Mouse (Mus musculus): ENCODE results near the gene Kif2c.

Kif2c gene

GRCm38 (mm10) chr4:117136034-117136433 lies 46.4 kb downstream of the Kif2c start:
- DNase-seq (ENCODE audit: low spot score) = peak; percentile 60

GRCm38 (mm10) chr4:117134601-117134995 lies 47.8 kb downstream of the Kif2c start:
- no peak for DNase-seq (ENCODE audit: low spot score)

- peak; percentile 98 for DNase-seq (ENCODE audit: low spot score)
Measured at GRCm38 (mm10) chr4:117133817-117134600, 48.4 kb downstream of the Kif2c start, which contains the start of gene Plk3. TSS of gene Plk3 (minus strand) at chr4:117133963.

GRCm38 (mm10) chr4:117133366-117133796 lies 49.1 kb downstream of the Kif2c start:
- DNase-seq (ENCODE audit: low spot score) = no peak

- no peak for DNase-seq (ENCODE audit: low spot score)
Measured at GRCm38 (mm10) chr4:117132794-117133143, 49.7 kb downstream of the Kif2c start.

- DNase-seq (ENCODE audit: low spot score) = no peak
Measured at GRCm38 (mm10) chr4:117131890-117132793, 50.3 kb downstream of the Kif2c start.

GRCm38 (mm10) chr4:117131198-117131597 lies 51.2 kb downstream of the Kif2c start:
- no peak for DNase-seq (ENCODE audit: low spot score)

GRCm38 (mm10) chr4:117130790-117131189 lies 51.6 kb downstream of the Kif2c start:
- DNase-seq (ENCODE audit: low spot score) = no peak

- no peak for DNase-seq (ENCODE audit: low spot score)
Measured at GRCm38 (mm10) chr4:117127991-117128686, 54.3 kb downstream of the Kif2c start.

- DNase-seq (ENCODE audit: low spot score) = no peak
Measured at GRCm38 (mm10) chr4:117126675-117127290, 55.7 kb downstream of the Kif2c start, which contains the start of gene Tctex1d4. TSS of gene Tctex1d4 (plus strand) at chr4:117126794.

GRCm38 (mm10) chr4:117125910-117126674 lies 56.3 kb downstream of the Kif2c start:
- DNase-seq (ENCODE audit: low spot score) = no peak

- DNase-seq (ENCODE audit: low spot score) = no peak
Measured at GRCm38 (mm10) chr4:117125348-117125909, 57.0 kb downstream of the Kif2c start, which contains the start of gene Btbd19. TSS of gene Btbd19 (minus strand) at chr4:117125725.

GRCm38 (mm10) chr4:117124518-117125347 lies 57.7 kb downstream of the Kif2c start:
- peak; percentile 46 for DNase-seq (ENCODE audit: low spot score)

GRCm38 (mm10) chr4:117124218-117124517 lies 58.3 kb downstream of the Kif2c start:
- no peak for DNase-seq (ENCODE audit: low spot score)

- DNase-seq (ENCODE audit: low spot score) = no peak
Measured at GRCm38 (mm10) chr4:117123546-117124217, 58.8 kb downstream of the Kif2c start.

GRCm38 (mm10) chr4:117122209-117122608 lies 60.2 kb downstream of the Kif2c start:
- no peak for DNase-seq (ENCODE audit: low spot score)

GRCm38 (mm10) chr4:117120445-117121414 lies 61.7 kb downstream of the Kif2c start:
- DNase-seq (ENCODE audit: low spot score) = peak; percentile 84

- DNase-seq (ENCODE audit: low spot score) = no peak
Measured at GRCm38 (mm10) chr4:117120052-117120444, 62.4 kb downstream of the Kif2c start.

All from c-Kit-positive CD71-positive TER-119-positive erythroid progenitor cells, embryonic 14.5 days (primary cell).